Mouse (Mus musculus) limb, embryonic 13.5 days (tissue): ENCODE data around the gene Ccdc117. TPM values are rescaled to one million over a fixed set of nuclear protein-coding genes. Genes with fewer than 3 reads are reported as not detected.
"Not testable (repeated sequence)": the region's sequence is repeated elsewhere in the genome, so short reads cannot be mapped to it uniquely, and the experiment has no call there.

Experiments
- ATAC-seq: fragments of 200-750 bp; cut with Nextera tagmentation; 2 replicates; pipeline ENCODE4 v1.8.0; 2017; ENCODE audit warnings: low read depth, moderate number of reproducible peaks, moderate TSS enrichment; ENCODE audit not compliant: low FRiP score
- H3K27ac ChIP-seq: fragments of 300-500 bp; sonication (generic); 2 replicates; pipeline ENCODE4 v1.5.1; 2015; ENCODE audit warnings: inconsistent platforms, mild to moderate bottlenecking, moderate library complexity
- H3K27me3 ChIP-seq: fragments of 300-500 bp; sonication (generic); 2 replicates; pipeline ENCODE4 v1.6.1; 2015; ENCODE audit warnings: mild to moderate bottlenecking, inconsistent platforms
- H3K36me3 ChIP-seq: fragments of 300-500 bp; sonication (generic); 2 replicates; pipeline ENCODE4 v1.6.1; 2015; ENCODE audit warnings: inconsistent platforms, mild to moderate bottlenecking, moderate library complexity
- H3K4me1 ChIP-seq: fragments of 300-500 bp; sonication (generic); 2 replicates; pipeline ENCODE4 v1.6.1; 2015; ENCODE audit warnings: inconsistent platforms
- H3K4me2 ChIP-seq: fragments of 300-500 bp; sonication (generic); replicated peaks from 2 replicates; pipeline ENCODE4 v1.6.1; 2015; ENCODE audit warnings: inconsistent platforms, mild to moderate bottlenecking, moderate library complexity
- H3K4me3 ChIP-seq: fragments of 300-500 bp; sonication (generic); 2 replicates; pipeline ENCODE4 v1.5.1; 2015; ENCODE audit warnings: moderate library complexity, mild to moderate bottlenecking, inconsistent platforms
- H3K9ac ChIP-seq: fragments of 300-500 bp; sonication (generic); 2 replicates; pipeline ENCODE4 v1.6.1; 2015; ENCODE audit warnings: mild to moderate bottlenecking, inconsistent platforms
- H3K9me3 ChIP-seq: fragments of 300-500 bp; sonication (generic); 2 replicates; pipeline ENCODE4 v1.6.1; 2016; ENCODE audit warnings: inconsistent platforms
- WGBS: fragments of 180-500 bp; shearing (Covaris S2); methylation state at CpG from one replicate; pipeline ENCODE4 v1.1.7; 2015; 5-methylcytosine and 5-hydroxymethylcytosine counted together
- polyA plus RNA-seq: library from polyadenylated mRNA; unstranded; fragments of >200 nt; fragmentation: Nextera tagmentation; extraction: Ambion mirVana; gene quantifications from 2 replicates; pipeline ENCODE4 v1.2.1, GENCODE M21; 2015

Gene Ccdc117
- polyA plus RNA-seq, 1 experiment from 2014 or later = 21.7 TPM

GRCm38 (mm10) chr11:5500903-5501741 is 40.9 kb downstream of the Ccdc117 start:
- 75% methylated on average over 13 of the region's 13 CpGs for WGBS
- no peak for ATAC-seq

GRCm38 (mm10) chr11:5499961-5500644 is 41.9 kb downstream of the Ccdc117 start:
- H3K9ac ChIP-seq = no peak overlapping the region
- WGBS = 82% methylated on average over 11 of the region's 11 CpGs
- H3K36me3 ChIP-seq = no peaks in the 10 kb centered on the region
- ATAC-seq = no peak
- no peak overlapping the region for H3K4me3 ChIP-seq
- H3K9me3 ChIP-seq = no peaks in the 10 kb centered on the region
- H3K4me2 ChIP-seq = no peak overlapping the region
- H3K27me3 ChIP-seq = no peaks in the 10 kb centered on the region
- no peaks in the 10 kb centered on the region for H3K4me1 ChIP-seq
- no peak overlapping the region for H3K27ac ChIP-seq

More at GRCm38 (mm10) chr11:5500903-5501741, 40.9 kb downstream of the Ccdc117 start:
- Histone ChIP-seq H3K27ac (no peak overlapping the region), H3K4me1 (no peaks in the 10 kb centered on the region), H3K4me3 (no peak overlapping the region), H3K9me3 (no peaks in the 10 kb centered on the region), H3K36me3 (no peaks in the 10 kb centered on the region), H3K27me3 (no peaks in the 10 kb centered on the region), H3K9ac (no peak overlapping the region), H3K4me2 (no peak overlapping the region)

GRCm38 (mm10) chr11:5498931-5499661 is 42.9 kb downstream of the Ccdc117 start:
- no peak overlapping the region; the same call in 1 of the 2 replicates for H3K27ac ChIP-seq
- no peak overlapping the region for H3K4me2 ChIP-seq
- no peaks in the 10 kb centered on the region for H3K9me3 ChIP-seq
- no peak overlapping the region for H3K4me3 ChIP-seq
- no peaks in the 10 kb centered on the region for H3K27me3 ChIP-seq
- 81% methylated on average over 13 of the region's 13 CpGs for WGBS
- no peak for ATAC-seq
- no peaks in the 10 kb centered on the region for H3K36me3 ChIP-seq
- no peaks in the 10 kb centered on the region for H3K4me1 ChIP-seq
- no peak overlapping the region for H3K9ac ChIP-seq

- Histone ChIP-seq H3K27me3 (no peaks in the 10 kb centered on the region), H3K27ac (no peak overlapping the region; the same call in 1 of the 2 replicates), H3K4me2 (no peak overlapping the region), H3K4me3 (no peak overlapping the region), H3K9ac (no peak overlapping the region), H3K4me1 (no peaks in the 10 kb centered on the region), H3K36me3 (no peaks in the 10 kb centered on the region), H3K9me3 (no peaks in the 10 kb centered on the region)
- WGBS = 86% methylated on average over 9 of the region's 9 CpGs
- no peak for ATAC-seq
These were observed 43.6 kb downstream of the Ccdc117 start for GRCm38 (mm10) chr11:5498422-5498821.

GRCm38 (mm10) chr11:5496559-5497248 is 45.3 kb downstream of the Ccdc117 start:
- no peaks in the 10 kb centered on the region for H3K36me3 ChIP-seq
- no peak overlapping the region for H3K27ac ChIP-seq
- no peak overlapping the region for H3K4me2 ChIP-seq
- H3K9me3 ChIP-seq = no peaks in the 10 kb centered on the region
- H3K27me3 ChIP-seq = no peaks in the 10 kb centered on the region
- H3K4me1 ChIP-seq = no peaks in the 10 kb centered on the region
- H3K4me3 ChIP-seq = no peak overlapping the region
- no peak overlapping the region for H3K9ac ChIP-seq
- no peak for ATAC-seq
- 92% methylated on average over 13 of the region's 13 CpGs for WGBS

GRCm38 (mm10) chr11:5495906-5496305 is 46.1 kb downstream of the Ccdc117 start:
- Histone ChIP-seq H3K36me3 (no peaks in the 10 kb centered on the region), H3K9me3 (no peaks in the 10 kb centered on the region), H3K4me1 (no peaks in the 10 kb centered on the region), H3K4me3 (no peak overlapping the region), H3K4me2 (no peak overlapping the region), H3K27me3 (no peaks in the 10 kb centered on the region), H3K9ac (no peak overlapping the region), H3K27ac (no peak overlapping the region)
- 82% methylated on average over 5 of the region's 5 CpGs for WGBS
- no peak for ATAC-seq

- H3K9ac ChIP-seq = no peak overlapping the region
- H3K4me3 ChIP-seq = no peak overlapping the region
- 78% methylated on average over 12 of the region's 12 CpGs for WGBS
- no peaks in the 10 kb centered on the region for H3K4me1 ChIP-seq
- no peak for ATAC-seq
- no peaks in the 10 kb centered on the region for H3K9me3 ChIP-seq
- no peak overlapping the region for H3K4me2 ChIP-seq
- H3K36me3 ChIP-seq = no peaks in the 10 kb centered on the region
- H3K27ac ChIP-seq = no peak overlapping the region
- no peaks in the 10 kb centered on the region for H3K27me3 ChIP-seq
These were observed 46.6 kb downstream of the Ccdc117 start for GRCm38 (mm10) chr11:5495286-5495832.

- Histone ChIP-seq H3K27ac (no peak overlapping the region), H3K27me3 (no peaks in the 10 kb centered on the region), H3K4me1 (no peaks in the 10 kb centered on the region), H3K36me3 (no peaks in the 10 kb centered on the region), H3K4me2 (no peak overlapping the region), H3K4me3 (no peak overlapping the region), H3K9me3 (no peaks in the 10 kb centered on the region), H3K9ac (no peak overlapping the region)
- WGBS = 26% methylated on average over 2 of the region's 2 CpGs
- no peak for ATAC-seq
These were observed 48.1 kb downstream of the Ccdc117 start for GRCm38 (mm10) chr11:5493869-5494268.

- 69% methylated on average over 7 of the region's 7 CpGs for WGBS
- H3K36me3 ChIP-seq = no peaks in the 10 kb centered on the region
- no peak for ATAC-seq
- H3K27me3 ChIP-seq = no peaks in the 10 kb centered on the region
- H3K4me2 ChIP-seq = no peak overlapping the region
- H3K9me3 ChIP-seq = no peaks in the 10 kb centered on the region
- no peak overlapping the region for H3K9ac ChIP-seq
- H3K27ac ChIP-seq = no peak overlapping the region
- no peak overlapping the region for H3K4me3 ChIP-seq
- no peaks in the 10 kb centered on the region for H3K4me1 ChIP-seq
These were observed 50.1 kb downstream of the Ccdc117 start for GRCm38 (mm10) chr11:5491912-5492311.

GRCm38 (mm10) chr11:5490989-5491656 is 50.9 kb downstream of the Ccdc117 start:
- Histone ChIP-seq H3K36me3 (no peaks in the 10 kb centered on the region), H3K4me1 (no peaks in the 10 kb centered on the region; the same call in 1 of the 2 replicates), H3K27ac (no peak overlapping the region), H3K27me3 (no peaks in the 10 kb centered on the region), H3K9ac (no peak overlapping the region), H3K4me2 (no peak overlapping the region), H3K9me3 (no peaks in the 10 kb centered on the region), H3K4me3 (no peak overlapping the region)
- 85% methylated on average over 10 of the region's 10 CpGs for WGBS
- no peak for ATAC-seq

- H3K36me3 ChIP-seq, H3K27me3 ChIP-seq, ATAC-seq, H3K4me1 ChIP-seq, H3K9ac ChIP-seq, H3K27ac ChIP-seq, H3K4me2 ChIP-seq, H3K4me3 ChIP-seq, H3K9me3 ChIP-seq: not testable (repeated sequence)
- WGBS = 89% methylated on average over 10 of the region's 10 CpGs
These were observed 52.6 kb downstream of the Ccdc117 start for GRCm38 (mm10) chr11:5489433-5489832.
